Mouse (Mus musculus): ENCODE data around the gene Pcsk2. TPM values are rescaled to one million over a fixed set of nuclear protein-coding genes. Genes with fewer than 3 reads are reported as not detected.

The Pcsk2 gene
- polyA plus RNA-seq, 2 experiments, result 0.01 TPM; not detected in 1

DNA sequence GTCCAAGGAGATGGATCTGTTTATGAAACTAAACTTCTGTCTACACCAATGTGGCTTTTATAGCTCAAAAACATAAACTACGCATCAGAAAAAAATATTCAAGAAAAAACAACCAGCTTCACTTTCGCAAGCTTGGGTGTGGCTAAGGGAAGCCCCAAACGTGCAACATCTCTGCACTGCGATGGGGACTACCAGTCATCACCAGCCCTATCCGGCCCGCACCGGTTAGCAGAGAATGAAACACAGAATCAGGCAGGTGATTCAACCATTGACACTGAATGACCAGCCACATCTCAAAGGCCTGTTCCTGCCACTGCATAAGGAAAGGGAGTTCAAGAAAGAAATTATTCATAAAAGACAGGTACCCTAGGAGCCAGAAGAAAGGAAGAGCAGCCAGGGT lies 289.9 kb downstream of the Pcsk2 start:
- H3K27me3 ChIP-seq (ENCODE audit: control insufficient read depth, insufficient read depth, low read length), result no peaks in the 10 kb centered on the region
- H3K4me3 ChIP-seq (ENCODE audit: insufficient read depth in 1 of 2, low read depth in 2 of 2, low read length in 2 of 2), result no peak overlapping the region
- H3K4me2 ChIP-seq (ENCODE audit: low read depth), result no peak overlapping the region
- WGBS (ENCODE audit: insufficient replicate concordance), result 66% methylated on average over 7 of the region's 7 CpGs
- H3K9ac ChIP-seq (replicated peaks), result no peak overlapping the region
- H3K36me3 ChIP-seq (replicated peaks; ENCODE audit: control insufficient read depth, insufficient read depth, low read depth), result no peaks in the 10 kb centered on the region
- no peak for TF ChIP-seq EP300 (IDR thresholded peaks at IDR 0.05; ENCODE audit: low read depth)
- TF ChIP-seq CTCF (IDR thresholded peaks at IDR 0.05; ENCODE audit: low read depth), result no peak
- DNase-seq (ENCODE audit: low read depth in 3 of 3, low spot score in 3 of 3), result no peak
- no peaks in the 10 kb centered on the region for H3K9me3 ChIP-seq (ENCODE audit: control insufficient read depth, low read length)
- no peak overlapping the region for H3K27ac ChIP-seq
- no peak for ATAC-seq (ENCODE audit: insufficient read depth)
- H3K4me1 ChIP-seq (replicated peaks; ENCODE audit: control insufficient read depth in 2 of 2, insufficient read depth in 2 of 2, low read length in 1 of 2), result peaks cover 0 to 4% of the 10 kb centered on the region in 2 experiments; a peak in 2 of 4 replicates

DNA sequence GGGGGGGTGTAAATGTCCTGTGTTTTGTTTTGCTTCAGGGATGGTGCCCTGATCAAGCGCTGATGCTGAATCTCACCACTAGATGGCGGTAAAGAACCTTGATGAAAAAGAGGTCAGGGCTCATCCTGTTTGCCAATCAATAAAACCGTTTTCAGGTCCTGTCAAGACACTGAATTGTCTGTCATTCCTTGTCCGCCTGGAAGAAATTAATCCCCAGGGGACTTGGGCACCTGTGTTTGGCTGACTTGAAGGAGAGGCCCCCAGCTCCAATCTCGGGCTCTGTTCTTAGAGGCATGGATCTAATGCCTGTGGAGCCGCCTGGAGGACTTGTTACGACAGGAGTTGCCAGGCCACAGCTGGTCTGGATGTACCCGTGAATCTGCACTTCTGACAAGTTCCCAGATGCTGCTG lies 291.3 kb downstream of the Pcsk2 start:
- peak overlapping the region; percentile 36; the same call in 1 of the 2 replicates for H3K4me2 ChIP-seq (ENCODE audit: low read depth)
- H3K4me3 ChIP-seq (ENCODE audit: insufficient read depth in 1 of 2, low read depth in 2 of 2, low read length in 2 of 2), result no peak overlapping the region
- no peaks in the 10 kb centered on the region for H3K9me3 ChIP-seq (ENCODE audit: control insufficient read depth, low read length)
- ATAC-seq (ENCODE audit: insufficient read depth) (no peak), DNase-seq (ENCODE audit: low read depth in 3 of 3, low spot score in 3 of 3) (peak; percentile 46 to 62 (median 59))
- no peaks in the 10 kb centered on the region for H3K27me3 ChIP-seq (ENCODE audit: control insufficient read depth, insufficient read depth, low read length)
- 6% methylated on average over 8 of the region's 8 CpGs for WGBS (ENCODE audit: insufficient replicate concordance)
- TF ChIP-seq CTCF (IDR thresholded peaks at IDR 0.05; ENCODE audit: low read depth) (peak; percentile 80), EP300 (IDR thresholded peaks at IDR 0.05; ENCODE audit: low read depth) (no peak)
- H3K9ac ChIP-seq (replicated peaks), result no peak overlapping the region
- peaks cover 0 to 4% of the 10 kb centered on the region in 2 experiments; a peak in 2 of 4 replicates for H3K4me1 ChIP-seq (replicated peaks; ENCODE audit: control insufficient read depth in 2 of 2, insufficient read depth in 2 of 2, low read length in 1 of 2)
- no peak overlapping the region for H3K27ac ChIP-seq
- H3K36me3 ChIP-seq (replicated peaks; ENCODE audit: control insufficient read depth, insufficient read depth, low read depth), result no peaks in the 10 kb centered on the region

DNA sequence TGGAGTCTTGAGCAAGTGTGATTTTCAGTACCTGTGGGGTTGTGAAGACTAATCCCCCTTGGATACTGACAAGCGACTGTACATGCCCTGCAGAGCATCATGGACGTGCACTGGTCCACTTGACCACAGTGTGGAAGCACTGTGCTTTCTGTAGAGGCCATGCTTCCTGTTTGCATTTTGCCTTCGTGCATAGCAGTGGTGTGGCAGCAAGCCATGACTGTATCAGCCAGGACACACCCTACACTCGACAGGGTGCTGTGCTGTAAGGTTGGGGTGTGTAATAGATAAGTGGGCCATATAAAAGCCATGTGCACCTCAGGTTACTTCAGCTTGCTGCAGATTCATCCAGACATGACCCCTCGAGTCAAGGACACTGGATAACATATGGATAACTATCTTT lies 292.7 kb downstream of the Pcsk2 start:
- Histone ChIP-seq H3K9ac (replicated peaks) (no peak overlapping the region), H3K4me3 (ENCODE audit: insufficient read depth in 1 of 2, low read depth in 2 of 2, low read length in 2 of 2) (no peak overlapping the region), H3K4me1 (replicated peaks; ENCODE audit: control insufficient read depth in 2 of 2, insufficient read depth in 2 of 2, low read length in 1 of 2) (peaks cover 0 to 4% of the 10 kb centered on the region in 2 experiments; a peak in 2 of 4 replicates), H3K9me3 (ENCODE audit: control insufficient read depth, low read length) (no peaks in the 10 kb centered on the region), H3K36me3 (replicated peaks; ENCODE audit: control insufficient read depth, insufficient read depth, low read depth) (no peaks in the 10 kb centered on the region), H3K27me3 (ENCODE audit: control insufficient read depth, insufficient read depth, low read length) (no peaks in the 10 kb centered on the region), H3K4me2 (ENCODE audit: low read depth) (no peak overlapping the region), H3K27ac (no peak overlapping the region)
- 11% methylated on average over 5 of the region's 5 CpGs for WGBS (ENCODE audit: insufficient replicate concordance)
- TF ChIP-seq CTCF (IDR thresholded peaks at IDR 0.05; ENCODE audit: low read depth) (peak; percentile 60), EP300 (IDR thresholded peaks at IDR 0.05; ENCODE audit: low read depth) (no peak)
- DNase-seq (ENCODE audit: low read depth in 3 of 3, low spot score in 3 of 3), result peak in 2 of 3 experiments; percentile 9 to 10
- peak; percentile 79 for ATAC-seq (ENCODE audit: insufficient read depth)

DNA sequence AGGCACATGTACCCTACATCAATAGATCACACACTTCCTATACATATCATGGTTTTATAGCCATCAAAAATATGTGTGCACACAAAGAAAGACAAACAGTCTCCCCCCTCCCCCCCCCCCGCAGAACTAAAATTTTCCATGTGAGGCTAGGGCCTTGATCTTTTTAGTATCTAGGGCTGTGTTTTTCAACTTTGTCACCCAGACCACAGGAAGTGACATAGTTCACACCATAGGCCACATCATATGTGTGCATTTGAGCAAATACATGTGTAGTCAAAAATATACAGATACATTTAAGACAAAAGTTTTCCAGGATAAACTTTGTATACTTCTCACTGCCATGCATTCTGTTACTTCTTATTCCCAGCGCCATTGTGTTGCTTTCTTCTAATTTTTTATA lies 293.5 kb downstream of the Pcsk2 start:
- H3K27me3 ChIP-seq (ENCODE audit: control insufficient read depth, insufficient read depth, low read length), result no peaks in the 10 kb centered on the region
- H3K4me1 ChIP-seq (replicated peaks; ENCODE audit: control insufficient read depth in 2 of 2, insufficient read depth in 2 of 2, low read length in 1 of 2), result peaks cover 0 to 4% of the 10 kb centered on the region in 2 experiments; a peak in 2 of 4 replicates
- H3K36me3 ChIP-seq (replicated peaks; ENCODE audit: control insufficient read depth, insufficient read depth, low read depth), result no peaks in the 10 kb centered on the region
- 82% methylated on average over 2 of the region's 2 CpGs for WGBS (ENCODE audit: insufficient replicate concordance)
- no peaks in the 10 kb centered on the region for H3K9me3 ChIP-seq (ENCODE audit: control insufficient read depth, low read length)
- H3K4me2 ChIP-seq (ENCODE audit: low read depth), result no peak overlapping the region
- no peak for DNase-seq (ENCODE audit: low read depth in 3 of 3, low spot score in 3 of 3)
- H3K4me3 ChIP-seq (ENCODE audit: insufficient read depth in 1 of 2, low read depth in 2 of 2, low read length in 2 of 2), result no peak overlapping the region
- TF ChIP-seq EP300 (IDR thresholded peaks at IDR 0.05; ENCODE audit: low read depth) (no peak), CTCF (IDR thresholded peaks at IDR 0.05; ENCODE audit: low read depth) (no peak)
- H3K9ac ChIP-seq (replicated peaks), result no peak overlapping the region
- no peak overlapping the region for H3K27ac ChIP-seq
- ATAC-seq (ENCODE audit: insufficient read depth), result no peak

DNA sequence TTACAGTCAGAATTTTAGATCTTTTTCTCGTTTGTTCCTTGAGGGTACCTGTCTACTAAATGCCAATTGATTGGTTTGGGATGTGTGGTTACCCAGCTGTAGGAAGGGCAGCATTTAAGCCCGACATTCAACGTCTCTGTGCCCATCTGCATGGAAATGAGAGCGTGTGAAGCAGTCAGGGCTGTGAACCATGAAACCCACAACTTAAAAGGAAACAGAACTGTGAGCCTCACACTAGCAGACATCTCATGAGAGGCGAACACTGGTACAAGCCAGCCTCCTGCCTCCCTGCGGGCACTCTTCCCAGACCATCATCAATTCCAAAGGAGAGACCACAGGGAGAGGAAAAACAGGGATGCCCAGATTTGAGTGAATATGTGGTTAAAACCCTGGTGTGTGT lies 294.9 kb downstream of the Pcsk2 start:
- H3K27me3 ChIP-seq (ENCODE audit: control insufficient read depth, insufficient read depth, low read length), result no peaks in the 10 kb centered on the region
- no peak overlapping the region for H3K4me2 ChIP-seq (ENCODE audit: low read depth)
- H3K4me1 ChIP-seq (replicated peaks; ENCODE audit: control insufficient read depth in 2 of 2, insufficient read depth in 2 of 2, low read length in 1 of 2), result peaks cover 0 to 4% of the 10 kb centered on the region in 2 experiments; a peak in 2 of 4 replicates
- TF ChIP-seq EP300 (IDR thresholded peaks at IDR 0.05; ENCODE audit: low read depth) (no peak), CTCF (IDR thresholded peaks at IDR 0.05; ENCODE audit: low read depth) (no peak)
- no peaks in the 10 kb centered on the region for H3K9me3 ChIP-seq (ENCODE audit: control insufficient read depth, low read length)
- DNase-seq (ENCODE audit: low read depth in 3 of 3, low spot score in 3 of 3) (no peak), ATAC-seq (ENCODE audit: insufficient read depth) (no peak)
- H3K36me3 ChIP-seq (replicated peaks; ENCODE audit: control insufficient read depth, insufficient read depth, low read depth), result no peaks in the 10 kb centered on the region
- H3K4me3 ChIP-seq (ENCODE audit: insufficient read depth in 1 of 2, low read depth in 2 of 2, low read length in 2 of 2), result no peak overlapping the region
- WGBS (ENCODE audit: insufficient replicate concordance), result 70% methylated on average over 6 of the region's 6 CpGs
- H3K27ac ChIP-seq, result no peak overlapping the region
- no peak overlapping the region for H3K9ac ChIP-seq (replicated peaks)
